Mouse (Mus musculus) olfactory bulb, adult 2 months (tissue): Measurements from ENCODE around the gene Ube2r2.

Source experiments
- CTCF ChIP-seq: fragments of 200-500 bp; IDR thresholded peaks from 2 replicates; pipeline ENCODE4 v1.5.1; 2012; ENCODE audit warnings: low read depth, mild to moderate bottlenecking, low read length, moderate library complexity; ENCODE audit not compliant: insufficient read depth
- POLR2A ChIP-seq: fragments of 200-500 bp; IDR thresholded peaks from 2 replicates; pipeline ENCODE4 v1.6.1; 2012; ENCODE audit warnings: mild to moderate bottlenecking, low read depth, low read length, moderate library complexity; ENCODE audit not compliant: insufficient read depth

DNA sequence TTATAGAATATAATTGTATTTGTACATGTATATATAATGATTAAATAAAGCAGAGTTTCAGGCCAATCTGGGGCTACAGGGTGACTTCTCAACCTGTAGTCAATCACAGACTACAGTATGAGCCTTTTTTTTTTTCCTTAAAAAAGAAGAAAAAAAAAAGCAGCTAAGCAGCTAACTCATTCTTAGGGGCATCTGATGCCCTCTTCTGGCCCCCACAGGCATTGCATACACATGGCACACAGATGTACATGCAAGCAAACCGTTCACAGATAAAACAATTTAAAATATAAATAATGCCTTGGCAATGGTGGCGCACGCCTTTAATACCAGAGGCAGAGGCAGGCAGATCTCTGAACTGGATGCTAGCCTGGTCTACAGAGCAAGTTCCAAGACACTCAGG lies 90.8 kb downstream of the Ube2r2 start:
- TF ChIP-seq CTCF (no peak), POLR2A (no peak)
